Mouse (Mus musculus): ENCODE measurements around the gene Tbk1. TPM values are rescaled to one million over a fixed set of nuclear protein-coding genes. Genes with fewer than 3 reads are reported as not detected.

The Tbk1 gene
- total RNA-seq, 2 experiments from 2014 or later: 32.4 to 38.4 TPM

DNA sequence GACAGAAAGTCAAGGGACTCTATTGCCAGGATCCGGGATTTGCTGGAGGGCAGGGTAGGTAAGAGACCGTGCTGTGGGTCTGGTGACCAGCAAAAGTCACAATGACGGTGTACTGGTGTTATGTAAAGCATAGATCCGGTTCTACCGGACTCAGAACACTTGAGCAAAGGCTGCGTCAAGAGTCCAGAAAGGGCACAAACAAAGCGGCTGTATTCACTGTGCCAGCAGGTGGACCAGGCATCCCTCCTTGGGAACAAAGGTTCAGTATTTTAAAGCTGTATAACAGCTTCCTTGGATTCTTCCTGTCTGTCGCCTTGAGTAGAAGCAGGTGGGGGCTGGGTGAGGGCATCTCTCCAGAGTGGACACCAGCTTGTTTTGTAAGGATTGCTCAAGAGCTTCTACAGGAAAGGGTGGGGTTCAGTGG is 88.1 kb downstream of the Tbk1 start:
- DNase-seq: peak; percentile 41

DNA sequence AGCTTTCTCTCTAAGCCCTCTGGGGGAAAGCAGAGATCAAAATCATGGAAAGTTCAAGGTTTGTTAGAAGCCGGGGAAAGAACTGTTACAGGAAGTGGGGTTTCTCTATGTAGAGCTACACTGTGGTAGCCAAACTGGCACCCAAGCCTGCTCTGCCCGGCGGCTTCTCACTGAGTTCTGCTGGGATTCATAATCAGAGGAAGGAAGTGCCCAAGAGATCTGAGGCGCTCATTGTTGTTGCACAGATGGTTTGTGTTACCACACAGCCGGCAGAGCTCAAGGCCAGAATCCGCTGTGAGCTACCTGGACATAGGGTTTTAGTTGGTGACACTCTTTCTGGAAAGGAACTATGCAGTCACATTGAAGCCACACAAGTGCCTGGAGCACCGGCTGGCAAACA is 88.6 kb downstream of the Tbk1 start:
- DNase-seq: peak; percentile 19

DNA sequence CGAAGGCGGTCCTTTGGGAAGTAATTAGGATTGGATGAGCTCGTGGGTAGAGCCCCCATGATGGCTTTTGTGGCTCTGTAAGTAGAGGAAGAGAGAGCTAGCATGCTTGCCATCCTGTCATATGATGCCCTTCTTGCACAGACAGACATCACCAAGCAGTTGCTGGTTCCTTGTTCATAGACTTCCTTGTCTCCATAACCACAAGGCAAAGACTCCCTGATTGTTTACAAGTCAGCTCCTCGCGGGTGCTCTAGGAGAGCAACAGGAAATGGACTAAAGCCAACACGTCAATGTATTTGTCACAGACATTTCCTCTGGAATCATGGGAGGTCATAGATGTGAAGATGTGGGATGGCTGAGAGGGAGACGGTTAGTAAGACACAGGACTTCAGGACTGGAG is 90.0 kb downstream of the Tbk1 start:
- DNase-seq: no peak

Small RNA genes within 50 kb of the gene (microRNA-seq; reads per million reads assigned to microRNA genes)
- not detected for gene Gm24330

Other genes with a start within 250 kb of the Tbk1 start
- 1 to 10 TPM; 2.3 to 3.9 TPM for gene Tbc1d30, start 235.5 kb downstream of the Tbk1 start, total RNA-seq (2021)
- 100 to 1,000 TPM; 115 to 120 TPM for gene Gns, start 221.7 kb downstream of the Tbk1 start, total RNA-seq (2021)
- gene Rassf3, start 110.4 kb downstream of the Tbk1 start, total RNA-seq (2021): 10 to 100 TPM; 47.9 to 49.1 TPM
- 10 to 100 TPM; 44.9 to 48.2 TPM for gene Xpot, start 39.5 kb upstream of the Tbk1 start, total RNA-seq (2021)
- gene D930020B18Rik, start 54.8 kb upstream of the Tbk1 start, total RNA-seq (2021): not detected
- 1 to 10 TPM; 7.0 to 7.6 TPM for gene BC048403, start 153.2 kb upstream of the Tbk1 start, total RNA-seq (2021)